Mouse (Mus musculus): ENCODE results near the gene Oprd1.
A peak's percentile ranks its signal among the peaks of the same experiment; 100 is the strongest.

DNA sequence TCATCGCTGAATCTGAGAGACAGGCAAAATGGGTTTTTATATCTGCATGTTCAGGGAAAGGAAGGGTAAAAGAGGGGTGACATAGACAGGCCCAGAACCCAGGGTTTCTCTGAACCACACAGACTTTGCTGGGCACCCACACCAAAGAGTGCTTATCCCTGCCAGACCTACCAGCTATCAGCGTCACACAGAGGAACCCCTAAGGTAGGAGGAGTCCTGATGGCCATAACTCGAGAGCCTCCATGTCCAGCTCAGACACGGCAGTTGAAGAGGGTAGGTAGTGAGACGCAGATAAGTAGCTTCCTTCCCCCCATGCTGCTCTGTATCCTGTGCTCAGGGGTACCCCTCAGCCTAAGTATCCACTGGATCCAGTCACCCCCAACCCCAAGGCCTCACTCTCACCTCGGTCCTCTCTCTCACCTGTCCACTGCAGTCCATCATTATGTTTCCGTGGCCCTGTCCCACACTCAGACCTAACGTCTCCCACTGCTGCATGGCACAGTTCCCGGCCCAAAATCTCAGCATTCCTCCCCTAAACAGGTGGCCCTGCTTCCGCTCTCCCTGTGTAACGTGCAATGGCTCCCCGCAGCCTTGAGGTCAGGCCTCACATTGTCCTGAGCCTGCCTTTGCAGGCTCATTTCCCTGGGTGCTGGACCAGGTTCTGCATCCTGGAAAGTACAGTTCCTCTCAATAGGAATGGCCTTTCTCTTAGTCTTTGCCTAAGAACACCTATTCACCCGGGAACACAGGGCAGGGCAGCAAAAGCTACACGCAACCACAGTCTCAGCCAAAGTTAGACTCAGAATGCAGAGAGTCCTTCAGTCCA, 77.0 kb downstream of the Oprd1 start:
- TF ChIP-seq CTCF (IDR thresholded peaks at IDR 0.05; ENCODE audit: low read depth) (no peak), EP300 (IDR thresholded peaks at IDR 0.05; ENCODE audit: low read depth) (peak; percentile 39; the same call in 1 of the 2 replicates)

All from liver, embryonic 14.5 days (tissue).